Mouse (Mus musculus): ENCODE data around the gene Dapk1. TPM values are rescaled to one million over a fixed set of nuclear protein-coding genes. Genes with fewer than 3 reads are reported as not detected.

The Dapk1 gene
- polyA plus RNA-seq, 1 experiment from 2014 or later: 8.2 TPM

GRCm38 (mm10) chr13:60684050-60684760 is 82.5 kb downstream of the Dapk1 start:
- no peak overlapping the region for H3K9ac ChIP-seq
- no peak for ATAC-seq (ENCODE audit: extremely low read depth, insufficient number of reproducible peaks, low FRiP score, low TSS enrichment)
- peaks cover 47% of the 10 kb centered on the region for H3K4me1 ChIP-seq
- 42% methylated on average over 10 of the region's 10 CpGs for WGBS
- H3K36me3 ChIP-seq: no peaks in the 10 kb centered on the region
- H3K27ac ChIP-seq (replicated peaks): peak overlapping the region; percentile 48
- H3K27me3 ChIP-seq (replicated peaks): no peaks in the 10 kb centered on the region
- no peaks in the 10 kb centered on the region for H3K9me3 ChIP-seq
- H3K4me3 ChIP-seq: no peak overlapping the region
- no peak overlapping the region for H3K4me2 ChIP-seq

- Histone ChIP-seq H3K9me3 (no peaks in the 10 kb centered on the region), H3K36me3 (no peaks in the 10 kb centered on the region), H3K4me3 (no peak overlapping the region), H3K9ac (no peak overlapping the region), H3K4me2 (no peak overlapping the region), H3K27me3 (replicated peaks) (no peaks in the 10 kb centered on the region), H3K4me1 (peaks cover 47% of the 10 kb centered on the region), H3K27ac (replicated peaks) (peak overlapping the region; percentile 70)
- ATAC-seq (ENCODE audit: extremely low read depth, insufficient number of reproducible peaks, low FRiP score, low TSS enrichment): no peak
- 76% methylated on average over 8 of the region's 8 CpGs for WGBS
Observed at GRCm38 (mm10) chr13:60684806-60685205, 83.1 kb downstream of the Dapk1 start.

- Histone ChIP-seq H3K27me3 (replicated peaks) (no peaks in the 10 kb centered on the region), H3K9ac (no peak overlapping the region), H3K4me3 (no peak overlapping the region), H3K9me3 (no peaks in the 10 kb centered on the region), H3K36me3 (no peaks in the 10 kb centered on the region), H3K27ac (replicated peaks) (peak overlapping the region; percentile 70), H3K4me1 (peaks cover 47% of the 10 kb centered on the region), H3K4me2 (no peak overlapping the region)
- WGBS: 61% methylated on average over 6 of the region's 6 CpGs
- no peak for ATAC-seq (ENCODE audit: extremely low read depth, insufficient number of reproducible peaks, low FRiP score, low TSS enrichment)
Observed at GRCm38 (mm10) chr13:60685216-60685615, 83.5 kb downstream of the Dapk1 start.

GRCm38 (mm10) chr13:60686024-60686663 is 84.4 kb downstream of the Dapk1 start:
- Histone ChIP-seq H3K9me3 (no peaks in the 10 kb centered on the region), H3K9ac (no peak overlapping the region), H3K4me3 (no peak overlapping the region), H3K27ac (replicated peaks) (peak overlapping the region; percentile 70), H3K4me2 (no peak overlapping the region), H3K36me3 (no peaks in the 10 kb centered on the region), H3K27me3 (replicated peaks) (no peaks in the 10 kb centered on the region), H3K4me1 (peaks cover 47% of the 10 kb centered on the region)
- WGBS: 43% methylated on average over 12 of the region's 12 CpGs
- no peak for ATAC-seq (ENCODE audit: extremely low read depth, insufficient number of reproducible peaks, low FRiP score, low TSS enrichment)

- no peak for ATAC-seq (ENCODE audit: extremely low read depth, insufficient number of reproducible peaks, low FRiP score, low TSS enrichment)
- Histone ChIP-seq H3K4me2 (peak overlapping the region; percentile 6; the same call in 1 of the 2 replicates), H3K27ac (replicated peaks) (peak overlapping the region; percentile 53), H3K9me3 (peaks cover 2% of the 10 kb centered on the region; the same call in 1 of the 2 replicates), H3K4me3 (no peak overlapping the region), H3K36me3 (no peaks in the 10 kb centered on the region), H3K27me3 (replicated peaks) (no peaks in the 10 kb centered on the region), H3K9ac (no peak overlapping the region), H3K4me1 (peaks cover 47% of the 10 kb centered on the region)
- 35% methylated on average over 12 of the region's 12 CpGs for WGBS
Observed at GRCm38 (mm10) chr13:60686967-60687366, 85.2 kb downstream of the Dapk1 start.

- Histone ChIP-seq H3K4me1 (peaks cover 47% of the 10 kb centered on the region), H3K9me3 (peaks cover 6% of the 10 kb centered on the region; the same call in 1 of the 2 replicates), H3K27ac (replicated peaks) (peak overlapping the region; percentile 53), H3K36me3 (no peaks in the 10 kb centered on the region), H3K4me2 (no peak overlapping the region), H3K4me3 (no peak overlapping the region), H3K27me3 (replicated peaks) (no peaks in the 10 kb centered on the region), H3K9ac (no peak overlapping the region)
- ATAC-seq (ENCODE audit: extremely low read depth, insufficient number of reproducible peaks, low FRiP score, low TSS enrichment): no peak
- WGBS: 53% methylated on average over 4 of the region's 4 CpGs
Observed at GRCm38 (mm10) chr13:60687462-60687861, 85.7 kb downstream of the Dapk1 start.

DNA sequence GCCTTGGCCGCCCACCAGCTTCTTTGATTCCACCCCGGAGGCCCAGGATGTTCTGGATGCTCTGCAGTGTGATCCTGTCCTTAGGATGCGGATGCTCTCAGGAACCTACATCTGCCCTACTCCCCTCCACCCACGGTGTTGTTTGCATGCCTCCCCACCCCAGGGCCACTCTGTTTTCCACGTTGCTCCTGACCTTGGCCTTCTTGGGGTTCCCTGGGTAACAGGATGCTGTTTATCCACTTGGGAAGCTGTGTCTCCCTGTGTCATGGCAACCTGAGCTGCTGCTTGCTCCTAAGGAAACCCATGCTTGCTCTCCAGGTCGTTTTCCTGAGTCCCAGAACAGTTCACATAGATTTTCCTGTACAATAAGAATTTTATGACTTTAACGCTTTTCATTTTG is 86.1 kb downstream of the Dapk1 start:
- H3K27ac ChIP-seq (replicated peaks): peak overlapping the region; percentile 53
- no peak overlapping the region for H3K9ac ChIP-seq
- no peak overlapping the region for H3K4me3 ChIP-seq
- H3K4me1 ChIP-seq: peaks cover 47% of the 10 kb centered on the region
- no peaks in the 10 kb centered on the region for H3K36me3 ChIP-seq
- H3K27me3 ChIP-seq (replicated peaks): no peaks in the 10 kb centered on the region
- WGBS: 57% methylated on average over 7 of the region's 7 CpGs
- no peak for ATAC-seq (ENCODE audit: extremely low read depth, insufficient number of reproducible peaks, low FRiP score, low TSS enrichment)
- peaks cover 9% of the 10 kb centered on the region; the same call in 1 of the 2 replicates for H3K9me3 ChIP-seq
- H3K4me2 ChIP-seq: no peak overlapping the region

- WGBS: 84% methylated on average over 2 of the region's 2 CpGs
- Histone ChIP-seq H3K4me3 (no peak overlapping the region), H3K9ac (no peak overlapping the region), H3K4me1 (peaks cover 42% of the 10 kb centered on the region), H3K4me2 (no peak overlapping the region), H3K27me3 (replicated peaks) (no peaks in the 10 kb centered on the region), H3K9me3 (peaks cover 11% of the 10 kb centered on the region; the same call in 1 of the 2 replicates), H3K27ac (replicated peaks) (no peak overlapping the region), H3K36me3 (no peaks in the 10 kb centered on the region)
- no peak for ATAC-seq (ENCODE audit: extremely low read depth, insufficient number of reproducible peaks, low FRiP score, low TSS enrichment)
Observed at GRCm38 (mm10) chr13:60690921-60691320, 89.2 kb downstream of the Dapk1 start.

- Histone ChIP-seq H3K9me3 (peaks cover 11% of the 10 kb centered on the region; the same call in 1 of the 2 replicates), H3K27me3 (replicated peaks) (no peaks in the 10 kb centered on the region), H3K4me1 (peaks cover 42% of the 10 kb centered on the region), H3K9ac (no peak overlapping the region), H3K27ac (replicated peaks) (no peak overlapping the region), H3K36me3 (no peaks in the 10 kb centered on the region), H3K4me3 (no peak overlapping the region), H3K4me2 (no peak overlapping the region)
- WGBS: 92% methylated on average over 3 of the region's 3 CpGs
- no peak for ATAC-seq (ENCODE audit: extremely low read depth, insufficient number of reproducible peaks, low FRiP score, low TSS enrichment)
Observed at GRCm38 (mm10) chr13:60691940-60692339, 90.2 kb downstream of the Dapk1 start.

DNA sequence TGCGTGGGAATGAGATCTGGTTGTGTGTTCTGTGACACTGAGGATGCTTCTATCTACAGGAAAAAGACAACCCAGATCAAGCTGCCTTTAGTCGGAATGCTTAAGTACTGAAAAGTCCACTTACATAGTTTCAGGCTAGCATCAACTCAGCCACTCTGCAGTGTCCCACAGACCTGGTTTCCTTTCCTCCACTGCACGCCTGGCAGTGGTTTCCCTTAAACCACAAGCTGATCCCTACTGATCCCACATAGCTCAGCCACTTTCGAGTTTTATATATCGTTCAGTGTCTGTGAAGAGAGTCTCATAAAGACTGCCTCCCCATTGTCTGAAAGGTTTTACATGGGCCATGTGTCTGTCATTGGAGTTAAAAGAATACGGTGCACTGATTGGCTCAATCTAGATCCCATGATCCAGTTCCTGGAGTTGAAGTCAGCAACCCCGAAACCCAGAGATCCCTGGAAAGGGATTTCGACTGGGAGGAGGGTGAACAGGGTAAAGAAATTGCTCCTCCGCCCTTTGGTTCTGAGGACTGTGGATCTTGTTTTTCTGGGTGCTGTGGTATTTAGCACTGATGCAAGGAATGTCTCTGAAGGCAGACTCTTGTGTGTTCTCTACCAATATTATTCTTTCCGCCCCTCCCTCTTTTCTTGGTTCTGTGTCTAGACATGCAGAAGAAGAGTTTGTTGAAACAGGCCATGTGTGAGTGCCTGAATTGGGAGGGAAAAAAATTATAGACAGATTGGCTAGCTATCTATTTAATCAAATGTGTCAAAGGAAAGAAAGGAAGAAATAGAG is 93.6 kb downstream of the Dapk1 start:
- peaks cover 11% of the 10 kb centered on the region; the same call in 1 of the 2 replicates for H3K9me3 ChIP-seq
- 61% methylated on average over 10 of the region's 10 CpGs for WGBS
- ATAC-seq (ENCODE audit: extremely low read depth, insufficient number of reproducible peaks, low FRiP score, low TSS enrichment): no peak
- H3K4me2 ChIP-seq: no peak overlapping the region
- no peak overlapping the region for H3K9ac ChIP-seq
- peak overlapping the region; percentile 54 for H3K27ac ChIP-seq (replicated peaks)
- peaks cover 34% of the 10 kb centered on the region for H3K4me1 ChIP-seq
- no peak overlapping the region for H3K4me3 ChIP-seq
- H3K27me3 ChIP-seq (replicated peaks): no peaks in the 10 kb centered on the region
- H3K36me3 ChIP-seq: no peaks in the 10 kb centered on the region

- WGBS: 73% methylated on average over 14 of the region's 14 CpGs
- Histone ChIP-seq H3K9ac (no peak overlapping the region), H3K4me3 (no peak overlapping the region), H3K4me2 (no peak overlapping the region), H3K36me3 (no peaks in the 10 kb centered on the region), H3K9me3 (peaks cover 11% of the 10 kb centered on the region; the same call in 1 of the 2 replicates), H3K27me3 (replicated peaks) (no peaks in the 10 kb centered on the region), H3K27ac (replicated peaks) (no peak overlapping the region), H3K4me1 (peaks cover 34% of the 10 kb centered on the region)
- no peak for ATAC-seq (ENCODE audit: extremely low read depth, insufficient number of reproducible peaks, low FRiP score, low TSS enrichment)
Observed at GRCm38 (mm10) chr13:60696323-60696722, 94.6 kb downstream of the Dapk1 start.

All from heart, embryonic 13.5 days (tissue).